9 mouse cellular contexts compared by ENCODE assay signal in genomic region chr6:49208935-49209334, GRCm38 (mm10). TPM values are rescaled to one million over a fixed set of nuclear protein-coding genes. Genes with fewer than 3 reads are reported as not detected.
DNase-seq lines count a peak whose midpoint lies in the region; ATAC-seq and TF ChIP-seq lines count a peak whose summit lies in the region.
"Had no signal": no experiment of that assay in that cellular context is flagged by ENCODE, and none has a peak within 500 bp of the region (broad histone marks: within the 10 kb centered on the region; RNA-seq: fewer than 3 reads in every experiment).

No protein-coding gene starts in this region.

- H3K27me3 ChIP-seq in kidney, embryonic 16.5 days (ENCODE audit: insufficient read depth, low read length): no peaks in the 10 kb centered on the region
- no peaks in the 10 kb centered on the region for H3K27me3 ChIP-seq in embryonic facial prominence, embryonic 11.5 days (ENCODE audit: control insufficient read depth, insufficient read depth, low read length)
- H3K27me3 ChIP-seq in liver, embryonic 14.5 days (ENCODE audit: control insufficient read depth, insufficient read depth, low read length): no peaks in the 10 kb centered on the region

- peaks cover 48% of the 10 kb centered on the region for H3K4me1 ChIP-seq in kidney, embryonic 16.5 days (ENCODE audit: insufficient read depth, low read length)
- peaks cover 6 to 15% of the 10 kb centered on the region in 2 experiments for H3K4me1 ChIP-seq in ES-E14 (ENCODE audit: control insufficient read depth in 2 of 2, insufficient read depth in 2 of 2, low read length in 2 of 2, poor library complexity in 1 of 2)
- H3K4me1 ChIP-seq in embryonic facial prominence, embryonic 11.5 days (ENCODE audit: control insufficient read depth, insufficient read depth, low read length): peaks cover 5% of the 10 kb centered on the region
- peaks cover 21 to 36% of the 10 kb centered on the region in 2 experiments for H3K4me1 ChIP-seq in liver, embryonic 14.5 days (replicated peaks; ENCODE audit: control insufficient read depth in 2 of 2, insufficient read depth in 2 of 2, low read length in 1 of 2)

- 81% methylated on average over 5 of the region's 5 CpGs for WGBS in kidney, embryonic 16.5 days
- 90% methylated on average over 5 of the region's 5 CpGs for WGBS in embryonic facial prominence, embryonic 11.5 days
- 57% methylated on average over 5 of the region's 5 CpGs for WGBS in liver, embryonic 14.5 days (ENCODE audit: insufficient replicate concordance)

- in situ Hi-C loops in ES-E14 (cut with MboI; ENCODE audit: low sequenced_read_pairs in 2 of 2, unreplicated experiment in 2 of 2): no loop called here

- peak overlapping the region; percentile 3; the same call in 1 of the 2 replicates for H3K27ac ChIP-seq in kidney, embryonic 16.5 days (ENCODE audit: low read length)
- no peak overlapping the region for H3K27ac ChIP-seq in ES-E14 (ENCODE audit: insufficient read depth, low read depth, low read length, poor library complexity, severe bottlenecking)
- H3K27ac ChIP-seq in embryonic facial prominence, embryonic 11.5 days (replicated peaks; ENCODE audit: low read depth, low read length): no peak overlapping the region
- no peak overlapping the region for H3K27ac ChIP-seq in liver, embryonic 14.5 days

- no peak for ATAC-seq in kidney, embryonic 16.5 days (ENCODE audit: low FRiP score, low TSS enrichment)
- ATAC-seq in embryonic facial prominence, embryonic 11.5 days (replicated peaks; ENCODE audit: insufficient number of reproducible peaks, low FRiP score, low TSS enrichment, low read depth): no peak
- ATAC-seq in liver, embryonic 14.5 days (ENCODE audit: insufficient read depth): peak; percentile 79

- no peak for DNase-seq in kidney, postnatal 36 days
- DNase-seq in ES-E14 (ENCODE audit: low read depth, low spot score): peak; percentile 74
- DNase-seq in embryonic facial prominence, embryonic 11.5 days (ENCODE audit: low spot score): peak; percentile 21
- no peak for DNase-seq in liver, embryonic 14.5 days (ENCODE audit: low read depth in 3 of 3, low spot score in 3 of 3)
- DNase-seq in urinary bladder, adult 2 months (ENCODE audit: low spot score): no peak
- no peak for DNase-seq in left cerebral cortex, postnatal 36 days (ENCODE audit: low spot score in 2 of 2)
- DNase-seq in spleen, adult 18-20 months: no peak

- intact Hi-C loops in left cerebral cortex, postnatal 36 days (cut with DNase I): no loop called here

- no peak overlapping the region for H3K4me3 ChIP-seq in kidney, embryonic 16.5 days (ENCODE audit: low read length)
- peak overlapping the region; percentile 26 to 45; a peak in 3 of 4 replicates for H3K4me3 ChIP-seq in ES-E14 (ENCODE audit: insufficient read depth in 1 of 2, low read depth in 1 of 2, low read length in 2 of 2, poor library complexity in 1 of 2, severe bottlenecking in 1 of 2)
- no peak overlapping the region for H3K4me3 ChIP-seq in embryonic facial prominence, embryonic 11.5 days (ENCODE audit: low read depth, low read length)
- peak overlapping the region in 1 of 2 experiments; percentile 27; a peak in 2 of 4 replicates for H3K4me3 ChIP-seq in liver, embryonic 14.5 days (ENCODE audit: insufficient read depth in 1 of 2, low read depth in 2 of 2, low read length in 2 of 2)
- H3K4me3 ChIP-seq: myocyte had no signal

- TF ChIP-seq EP300 in liver, embryonic 14.5 days (IDR thresholded peaks at IDR 0.05; ENCODE audit: low read depth): peak; percentile 61

- no peak overlapping the region for H3K9ac ChIP-seq in kidney, embryonic 16.5 days (replicated peaks; ENCODE audit: low read length)
- no peak overlapping the region; the same call in 1 of the 2 replicates for H3K9ac ChIP-seq in ES-E14 (ENCODE audit: insufficient read depth, low read depth, low read length, poor library complexity, severe bottlenecking)
- no peak overlapping the region for H3K9ac ChIP-seq in embryonic facial prominence, embryonic 11.5 days (replicated peaks; ENCODE audit: low read length)
- H3K9ac ChIP-seq in liver, embryonic 14.5 days (replicated peaks): peak overlapping the region; percentile 9; the same call in 1 of the 2 replicates

- H3K9me3 ChIP-seq in kidney, embryonic 16.5 days (ENCODE audit: low read length): no peaks in the 10 kb centered on the region
- no peaks in the 10 kb centered on the region for H3K9me3 ChIP-seq in ES-E14 (ENCODE audit: control insufficient read depth, insufficient read depth, low read depth, low read length)
- no peaks in the 10 kb centered on the region for H3K9me3 ChIP-seq in embryonic facial prominence, embryonic 11.5 days (replicated peaks; ENCODE audit: control insufficient read depth, low read length)
- H3K9me3 ChIP-seq in liver, embryonic 14.5 days (ENCODE audit: control insufficient read depth, low read length): no peaks in the 10 kb centered on the region

- H3K36me3 ChIP-seq in kidney, embryonic 16.5 days (ENCODE audit: insufficient read depth, low read length): peaks cover 4% of the 10 kb centered on the region
- peaks cover 2% of the 10 kb centered on the region; the same call in 1 of the 2 replicates for H3K36me3 ChIP-seq in ES-E14 (ENCODE audit: control insufficient read depth, insufficient read depth, low read length, poor library complexity, severe bottlenecking)
- peaks cover 5% of the 10 kb centered on the region for H3K36me3 ChIP-seq in embryonic facial prominence, embryonic 11.5 days (replicated peaks; ENCODE audit: control insufficient read depth, insufficient read depth, low read depth, low read length)
- H3K36me3 ChIP-seq in liver, embryonic 14.5 days (replicated peaks; ENCODE audit: control insufficient read depth, insufficient read depth, low read depth): peaks cover 8% of the 10 kb centered on the region

- 0 out of 2 replicates have a peak overlapping the region, but pooled peaks have one; percentile 17 for H3K4me2 ChIP-seq in kidney, embryonic 16.5 days (replicated peaks; ENCODE audit: low read depth, low read length)
- H3K4me2 ChIP-seq in embryonic facial prominence, embryonic 11.5 days (ENCODE audit: low read depth, low read length): no peak overlapping the region
- H3K4me2 ChIP-seq in liver, embryonic 14.5 days (ENCODE audit: low read depth): peak overlapping the region; percentile 53

- TF ChIP-seq CTCF in liver, embryonic 14.5 days (IDR thresholded peaks at IDR 0.05; ENCODE audit: low read depth): no peak

TF ChIP-seq in ES-E14, 5 proteins besides CTCF, POLR2A, EP300 and RAD21:
- TF ChIP-seq ZNF384 (IDR thresholded peaks at IDR 0.05; ENCODE audit: low read depth, low read length) (no peak), CHD2 (IDR thresholded peaks at IDR 0.05; ENCODE audit: low read depth, low read length) (peak; percentile 96)

RNA-seq across cellular contexts. Expression of gene Igf2bp3, which starts 5.8 kb away (rescaled TPM):
- polyA plus RNA-seq in kidney, embryonic 16.5 days (2015; fragmentation: Nextera tagmentation; extraction: Ambion mirVana): 40.8 and 44.4 TPM in 2 replicates
- 20.0 and 32.8 TPM in 2 replicates for total RNA-seq in ES-E14 (2012; rRNA removed)
- 138 and 149 TPM in 2 replicates for polyA plus RNA-seq in embryonic facial prominence, embryonic 11.5 days (2014; fragmentation: Nextera tagmentation; extraction: Ambion mirVana)
- 5.0 and 7.6 TPM in 2 replicates for polyA plus RNA-seq in liver, embryonic 14.5 days (2012; rRNA removed)
- polyA plus RNA-seq in liver, embryonic 14.5 days (2014; fragmentation: Nextera tagmentation; extraction: Ambion mirVana): 14.0 and 15.4 TPM in 2 replicates
- polyA plus RNA-seq in urinary bladder, adult 2 months (2012; rRNA removed): 1.7 and 2.2 TPM in 2 replicates
- under 1 TPM in 1 of 2 experiments, not detected in 1; 0.07 TPM for total RNA-seq in left cerebral cortex, postnatal 36 days (2021)

RNA-seq across cellular contexts. Expression of gene Tra2a, which starts 54.9 kb away (rescaled TPM):
- polyA plus RNA-seq in kidney, embryonic 16.5 days (2015; fragmentation: Nextera tagmentation; extraction: Ambion mirVana): 121 and 125 TPM in 2 replicates
- total RNA-seq in ES-E14 (2012; rRNA removed): 105 and 136 TPM in 2 replicates
- 53.3 and 55.5 TPM in 2 replicates for polyA plus RNA-seq in embryonic facial prominence, embryonic 11.5 days (2014; fragmentation: Nextera tagmentation; extraction: Ambion mirVana)
- 46.4 and 61.4 TPM in 2 replicates for polyA plus RNA-seq in liver, embryonic 14.5 days (2012; rRNA removed)
- polyA plus RNA-seq in liver, embryonic 14.5 days (2014; fragmentation: Nextera tagmentation; extraction: Ambion mirVana): 16.1 and 16.4 TPM in 2 replicates
- polyA plus RNA-seq in urinary bladder, adult 2 months (2012; rRNA removed): 86.7 and 120 TPM in 2 replicates
- 10 to 100 TPM; 51.1 to 86.5 TPM for total RNA-seq in left cerebral cortex, postnatal 36 days (2021)

Comparison
In these comparisons a context has a peak if more than half of its experiments do, and no peak if none do; other contexts are left out.
1. H3K4me3 ChIP-seq: peak in ES-E14 (2 of 2); none in kidney, embryonic 16.5 days (single experiment) and embryonic facial prominence, embryonic 11.5 days (single experiment).
2. DNase-seq: peak in ES-E14 (single experiment) and embryonic facial prominence, embryonic 11.5 days (single experiment); none in kidney, postnatal 36 days (0 of 2), liver, embryonic 14.5 days (0 of 3), urinary bladder, adult 2 months (single experiment), left cerebral cortex, postnatal 36 days (0 of 2) and spleen, adult 18-20 months (0 of 2).